Mouse (Mus musculus): Measurements from ENCODE around the gene Prkd1. TPM values are rescaled to one million over a fixed set of nuclear protein-coding genes. Genes with fewer than 3 reads are reported as not detected.
A peak's percentile ranks its signal among the peaks of the same experiment; 100 is the strongest.

The Prkd1 gene
- polyA plus RNA-seq, 1 experiment from 2014 or later, result 4.4 TPM

DNA sequence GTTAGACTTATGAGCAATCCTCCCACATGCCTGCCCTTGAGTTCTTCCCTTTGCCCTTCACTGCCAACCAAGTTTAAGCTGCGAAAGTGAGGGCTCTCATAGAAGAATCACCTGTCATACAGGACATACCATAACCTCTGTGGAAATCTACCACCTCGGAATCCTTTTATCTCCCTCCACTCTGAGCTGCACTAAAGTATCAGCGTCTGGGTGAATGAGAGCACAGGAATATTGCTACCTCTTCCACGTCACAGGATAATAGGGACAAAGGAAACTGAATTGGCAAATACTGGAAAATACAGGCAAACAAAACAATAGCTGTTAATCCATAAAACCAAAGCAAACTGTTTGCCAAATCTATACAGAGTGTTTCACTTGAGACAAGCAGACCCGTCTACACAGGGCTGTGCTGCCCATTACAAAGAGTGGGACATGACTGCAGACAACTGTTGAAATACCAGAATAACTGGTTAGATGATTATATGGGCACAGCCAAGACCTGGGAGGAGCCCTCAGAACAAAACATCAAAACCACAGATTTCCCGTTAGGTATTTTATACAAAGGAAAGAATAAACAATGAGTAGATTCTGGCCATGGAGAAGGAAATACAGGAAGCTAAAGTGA, 60.6 kb downstream of the Prkd1 start:
- Histone ChIP-seq H3K9me3 (ENCODE audit: control insufficient read depth, low read length) (no peaks in the 10 kb centered on the region), H3K4me1 (ENCODE audit: control insufficient read depth, insufficient read depth, low read length) (no peaks in the 10 kb centered on the region), H3K27ac (ENCODE audit: low read depth, low read length) (no peak overlapping the region), H3K36me3 (ENCODE audit: control insufficient read depth, insufficient read depth, low read length) (no peaks in the 10 kb centered on the region), H3K4me3 (ENCODE audit: low read depth, low read length) (no peak overlapping the region), H3K27me3 (ENCODE audit: control insufficient read depth, insufficient read depth, low read length) (no peaks in the 10 kb centered on the region), H3K9ac (ENCODE audit: low read length) (no peak overlapping the region), H3K4me2 (no peak overlapping the region)
- WGBS, result 85% methylated on average over 6 of the region's 6 CpGs
- no peak for DNase-seq (ENCODE audit: low spot score, missing footprints)
- no peak for ATAC-seq (ENCODE audit: low FRiP score)

DNA sequence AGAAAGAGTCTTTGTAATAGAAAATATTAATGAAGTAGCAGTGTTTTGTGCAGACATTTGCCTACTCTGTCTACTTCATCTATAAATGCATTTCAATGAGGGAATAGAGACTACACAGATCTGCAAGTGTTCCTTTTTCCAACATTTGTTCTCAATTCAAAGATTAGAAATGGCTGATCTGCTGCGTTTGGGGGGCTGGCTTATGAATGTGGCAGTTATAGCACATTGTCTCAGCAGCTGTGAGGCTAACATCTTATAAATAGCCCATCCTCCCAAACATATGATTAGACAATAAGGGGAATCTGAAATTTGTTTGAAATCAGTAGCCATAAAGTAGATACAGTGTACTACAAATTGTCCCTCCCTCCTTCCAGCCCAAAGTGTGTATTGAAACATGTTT, 83.7 kb downstream of the Prkd1 start:
- Histone ChIP-seq H3K27ac (ENCODE audit: low read depth, low read length) (no peak overlapping the region), H3K27me3 (ENCODE audit: control insufficient read depth, insufficient read depth, low read length) (no peaks in the 10 kb centered on the region), H3K4me1 (ENCODE audit: control insufficient read depth, insufficient read depth, low read length) (no peaks in the 10 kb centered on the region), H3K4me2 (no peak overlapping the region), H3K4me3 (ENCODE audit: low read depth, low read length) (no peak overlapping the region), H3K9ac (ENCODE audit: low read length) (no peak overlapping the region), H3K36me3 (ENCODE audit: control insufficient read depth, insufficient read depth, low read length) (no peaks in the 10 kb centered on the region), H3K9me3 (ENCODE audit: control insufficient read depth, low read length) (no peaks in the 10 kb centered on the region)
- no peak for DNase-seq (ENCODE audit: low spot score, missing footprints)
- no peak for ATAC-seq (ENCODE audit: low FRiP score)
- 81% methylated on average over 1 of the region's 1 CpGs for WGBS

DNA sequence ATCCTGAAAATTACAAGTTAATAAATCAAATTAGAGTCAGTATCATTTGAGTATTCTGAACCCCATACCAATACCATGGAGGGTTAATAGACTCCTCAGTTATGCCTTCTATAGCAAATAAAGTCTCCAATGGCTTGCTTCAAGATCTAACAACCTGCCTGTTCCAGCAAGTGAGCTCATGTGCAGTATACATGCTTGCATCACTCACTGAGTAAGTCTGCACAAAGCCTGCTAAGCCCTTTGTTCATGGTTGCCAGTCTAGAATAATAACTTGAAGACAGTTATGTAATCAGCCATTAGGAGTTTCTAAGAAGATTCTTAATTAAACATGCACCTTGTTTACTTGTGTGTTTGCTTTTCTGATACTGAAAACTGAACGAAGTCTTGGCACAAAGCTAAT, 88.4 kb downstream of the Prkd1 start:
- DNase-seq (ENCODE audit: low spot score, missing footprints) (peak; percentile 66), ATAC-seq (ENCODE audit: low FRiP score) (no peak)
- WGBS, result 80% methylated on average over 1 of the region's 1 CpGs
- H3K36me3 ChIP-seq (ENCODE audit: control insufficient read depth, insufficient read depth, low read length), result no peaks in the 10 kb centered on the region
- H3K4me1 ChIP-seq (ENCODE audit: control insufficient read depth, insufficient read depth, low read length), result no peaks in the 10 kb centered on the region
- H3K4me2 ChIP-seq, result no peak overlapping the region
- H3K27ac ChIP-seq (ENCODE audit: low read depth, low read length), result no peak overlapping the region
- H3K4me3 ChIP-seq (ENCODE audit: low read depth, low read length), result no peak overlapping the region
- H3K27me3 ChIP-seq (ENCODE audit: control insufficient read depth, insufficient read depth, low read length), result no peaks in the 10 kb centered on the region
- H3K9ac ChIP-seq (ENCODE audit: low read length), result no peak overlapping the region
- no peaks in the 10 kb centered on the region for H3K9me3 ChIP-seq (ENCODE audit: control insufficient read depth, low read length)

DNA sequence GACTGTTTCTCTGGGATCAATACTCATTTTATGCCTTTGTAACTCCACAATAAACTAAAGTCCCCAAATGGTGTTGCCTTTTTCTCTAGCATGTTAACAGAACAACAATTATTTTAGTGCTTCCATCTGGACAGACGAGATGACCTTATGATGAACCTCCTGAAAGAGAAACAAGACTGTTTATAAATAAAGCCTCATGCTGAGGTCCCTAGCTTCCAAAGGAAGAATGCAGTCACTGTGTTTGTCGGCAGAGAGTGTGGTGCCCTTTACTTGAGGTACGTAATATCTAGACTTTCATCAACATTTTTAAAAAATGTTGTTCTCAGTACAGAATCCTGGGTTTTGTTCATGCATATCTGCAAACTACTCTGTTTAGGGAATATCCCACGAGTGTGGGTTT, 90.7 kb downstream of the Prkd1 start:
- peak; percentile 47 for DNase-seq (ENCODE audit: low spot score, missing footprints)
- WGBS, result 74% methylated on average over 4 of the region's 4 CpGs
- H3K4me1 ChIP-seq (ENCODE audit: control insufficient read depth, insufficient read depth, low read length), result no peaks in the 10 kb centered on the region
- H3K27ac ChIP-seq (ENCODE audit: low read depth, low read length), result no peak overlapping the region
- no peak overlapping the region for H3K9ac ChIP-seq (ENCODE audit: low read length)
- no peak for ATAC-seq (ENCODE audit: low FRiP score)
- no peak overlapping the region for H3K4me2 ChIP-seq
- no peaks in the 10 kb centered on the region for H3K36me3 ChIP-seq (ENCODE audit: control insufficient read depth, insufficient read depth, low read length)
- no peaks in the 10 kb centered on the region for H3K27me3 ChIP-seq (ENCODE audit: control insufficient read depth, insufficient read depth, low read length)
- no peak overlapping the region for H3K4me3 ChIP-seq (ENCODE audit: low read depth, low read length)
- no peaks in the 10 kb centered on the region for H3K9me3 ChIP-seq (ENCODE audit: control insufficient read depth, low read length)

DNA sequence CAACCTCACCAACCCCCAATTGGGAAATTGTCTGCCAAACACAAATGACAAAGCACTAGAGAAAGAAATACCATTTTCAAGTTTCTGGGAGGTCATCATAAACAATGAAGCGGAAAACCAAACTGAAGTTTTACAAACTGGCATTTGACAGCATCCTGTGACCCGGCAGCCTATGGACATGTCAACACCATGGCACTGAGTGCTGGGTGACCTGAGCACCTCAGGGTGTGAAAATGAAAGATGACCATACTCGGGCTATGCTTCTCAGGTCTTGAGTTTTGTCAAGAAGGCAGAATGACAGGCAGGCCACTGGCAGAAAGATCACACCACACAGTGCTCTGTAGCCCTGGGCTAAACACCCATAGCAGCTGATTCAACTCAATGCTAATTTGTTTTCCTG, 94.7 kb downstream of the Prkd1 start:
- Histone ChIP-seq H3K27ac (ENCODE audit: low read depth, low read length) (no peak overlapping the region), H3K9me3 (ENCODE audit: control insufficient read depth, low read length) (no peaks in the 10 kb centered on the region), H3K4me3 (ENCODE audit: low read depth, low read length) (no peak overlapping the region), H3K4me2 (no peak overlapping the region), H3K9ac (ENCODE audit: low read length) (no peak overlapping the region), H3K27me3 (ENCODE audit: control insufficient read depth, insufficient read depth, low read length) (no peaks in the 10 kb centered on the region), H3K36me3 (ENCODE audit: control insufficient read depth, insufficient read depth, low read length) (no peaks in the 10 kb centered on the region), H3K4me1 (ENCODE audit: control insufficient read depth, insufficient read depth, low read length) (no peaks in the 10 kb centered on the region)
- WGBS, result 84% methylated on average over 3 of the region's 3 CpGs
- ATAC-seq (ENCODE audit: low FRiP score), result no peak
- no peak for DNase-seq (ENCODE audit: low spot score, missing footprints)

DNA sequence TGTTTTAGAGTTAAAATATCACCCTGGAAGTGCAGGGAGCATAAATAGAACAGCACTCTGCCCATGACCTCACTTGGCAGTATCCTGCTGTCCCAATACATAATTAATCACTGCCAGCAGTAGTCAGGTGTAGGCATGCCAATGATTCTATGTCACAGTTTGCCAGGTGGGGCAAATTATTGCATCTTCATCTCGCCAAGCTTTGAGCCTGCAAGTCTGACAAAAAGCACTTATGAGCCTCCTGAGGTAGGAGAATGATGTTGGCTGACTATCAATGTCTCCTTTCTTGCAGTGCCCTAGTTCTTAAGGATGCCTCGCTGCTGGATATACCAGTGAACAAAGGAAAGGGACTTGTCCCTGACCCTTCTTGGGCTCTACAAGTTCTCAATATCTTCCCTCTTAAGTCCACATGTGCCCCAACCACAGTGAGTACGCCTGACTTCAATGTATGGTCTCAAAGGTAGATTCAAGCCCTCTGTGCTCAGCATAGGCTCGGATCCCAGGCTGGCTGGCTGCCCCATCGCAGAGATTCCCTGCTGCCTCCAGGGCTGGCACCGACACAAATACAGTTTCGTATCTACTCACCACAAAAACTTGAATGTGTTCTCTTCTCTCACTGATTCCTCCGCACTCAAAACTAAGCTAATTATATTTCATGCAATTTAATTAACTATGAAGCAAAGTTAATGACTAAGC, 98.9 kb downstream of the Prkd1 start:
- H3K9ac ChIP-seq (ENCODE audit: low read length), result no peak overlapping the region
- H3K9me3 ChIP-seq (ENCODE audit: control insufficient read depth, low read length), result no peaks in the 10 kb centered on the region
- no peaks in the 10 kb centered on the region for H3K27me3 ChIP-seq (ENCODE audit: control insufficient read depth, insufficient read depth, low read length)
- no peaks in the 10 kb centered on the region for H3K36me3 ChIP-seq (ENCODE audit: control insufficient read depth, insufficient read depth, low read length)
- H3K27ac ChIP-seq (ENCODE audit: low read depth, low read length), result no peak overlapping the region
- peak; percentile 14 for DNase-seq (ENCODE audit: low spot score, missing footprints)
- 90% methylated on average over 8 of the region's 8 CpGs for WGBS
- no peak overlapping the region for H3K4me3 ChIP-seq (ENCODE audit: low read depth, low read length)
- ATAC-seq (ENCODE audit: low FRiP score), result no peak
- peaks cover 4% of the 10 kb centered on the region; the same call in 1 of the 2 replicates for H3K4me1 ChIP-seq (ENCODE audit: control insufficient read depth, insufficient read depth, low read length)
- no peak overlapping the region for H3K4me2 ChIP-seq

DNA sequence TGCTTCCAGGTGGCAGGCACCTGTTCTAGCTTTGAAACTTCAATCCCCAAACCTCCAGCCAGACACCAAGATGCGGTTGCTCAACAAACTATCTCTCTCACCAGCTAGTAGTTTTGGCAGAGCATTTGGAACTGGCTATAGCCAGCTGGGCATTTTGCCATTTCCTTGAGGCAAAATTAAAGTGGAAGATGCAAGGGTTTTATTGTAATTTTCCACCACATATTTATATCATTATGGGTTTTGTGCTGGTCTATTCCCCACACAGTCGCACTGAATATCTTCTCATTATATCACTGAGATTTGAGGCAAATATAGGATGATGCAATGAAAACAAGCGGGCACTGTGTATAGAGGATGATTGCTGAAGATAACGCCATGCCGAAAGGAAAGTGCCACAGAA, 102.5 kb downstream of the Prkd1 start:
- no peak overlapping the region for H3K27ac ChIP-seq (ENCODE audit: low read depth, low read length)
- ATAC-seq (ENCODE audit: low FRiP score) (no peak), DNase-seq (ENCODE audit: low spot score, missing footprints) (no peak)
- H3K9me3 ChIP-seq (ENCODE audit: control insufficient read depth, low read length), result no peaks in the 10 kb centered on the region
- no peak overlapping the region for H3K4me2 ChIP-seq
- WGBS, result 91% methylated on average over 5 of the region's 5 CpGs
- peaks cover 11% of the 10 kb centered on the region; the same call in 1 of the 2 replicates for H3K4me1 ChIP-seq (ENCODE audit: control insufficient read depth, insufficient read depth, low read length)
- H3K9ac ChIP-seq (ENCODE audit: low read length), result no peak overlapping the region
- no peak overlapping the region for H3K4me3 ChIP-seq (ENCODE audit: low read depth, low read length)
- no peaks in the 10 kb centered on the region for H3K27me3 ChIP-seq (ENCODE audit: control insufficient read depth, insufficient read depth, low read length)
- H3K36me3 ChIP-seq (ENCODE audit: control insufficient read depth, insufficient read depth, low read length), result no peaks in the 10 kb centered on the region

DNA sequence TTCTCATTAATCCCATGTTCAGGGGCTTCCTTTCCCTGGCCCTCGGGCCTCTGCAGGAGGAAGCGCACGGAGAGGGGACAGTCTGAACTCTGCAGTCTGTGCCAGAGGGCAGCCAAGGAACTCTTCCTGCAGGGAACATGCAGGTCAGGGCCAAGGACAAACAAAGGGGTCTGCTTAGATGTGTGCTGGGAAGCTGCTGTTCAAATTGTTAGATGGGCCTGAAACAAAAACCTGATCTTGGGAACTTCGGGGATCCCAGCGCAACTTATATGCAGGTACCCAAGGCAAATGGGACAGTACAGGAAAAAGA, 103.3 kb downstream of the Prkd1 start:
- ATAC-seq (ENCODE audit: low FRiP score) (peak; percentile 55; the same call in 1 of the 2 replicates), DNase-seq (ENCODE audit: low spot score, missing footprints) (peak; percentile 85)
- Histone ChIP-seq H3K9me3 (ENCODE audit: control insufficient read depth, low read length) (no peaks in the 10 kb centered on the region), H3K4me1 (ENCODE audit: control insufficient read depth, insufficient read depth, low read length) (peaks cover 11% of the 10 kb centered on the region; the same call in 1 of the 2 replicates), H3K4me3 (ENCODE audit: low read depth, low read length) (no peak overlapping the region), H3K27ac (ENCODE audit: low read depth, low read length) (no peak overlapping the region), H3K36me3 (ENCODE audit: control insufficient read depth, insufficient read depth, low read length) (no peaks in the 10 kb centered on the region), H3K9ac (ENCODE audit: low read length) (no peak overlapping the region), H3K4me2 (no peak overlapping the region), H3K27me3 (ENCODE audit: control insufficient read depth, insufficient read depth, low read length) (no peaks in the 10 kb centered on the region)
- 51% methylated on average over 5 of the region's 5 CpGs for WGBS

DNA sequence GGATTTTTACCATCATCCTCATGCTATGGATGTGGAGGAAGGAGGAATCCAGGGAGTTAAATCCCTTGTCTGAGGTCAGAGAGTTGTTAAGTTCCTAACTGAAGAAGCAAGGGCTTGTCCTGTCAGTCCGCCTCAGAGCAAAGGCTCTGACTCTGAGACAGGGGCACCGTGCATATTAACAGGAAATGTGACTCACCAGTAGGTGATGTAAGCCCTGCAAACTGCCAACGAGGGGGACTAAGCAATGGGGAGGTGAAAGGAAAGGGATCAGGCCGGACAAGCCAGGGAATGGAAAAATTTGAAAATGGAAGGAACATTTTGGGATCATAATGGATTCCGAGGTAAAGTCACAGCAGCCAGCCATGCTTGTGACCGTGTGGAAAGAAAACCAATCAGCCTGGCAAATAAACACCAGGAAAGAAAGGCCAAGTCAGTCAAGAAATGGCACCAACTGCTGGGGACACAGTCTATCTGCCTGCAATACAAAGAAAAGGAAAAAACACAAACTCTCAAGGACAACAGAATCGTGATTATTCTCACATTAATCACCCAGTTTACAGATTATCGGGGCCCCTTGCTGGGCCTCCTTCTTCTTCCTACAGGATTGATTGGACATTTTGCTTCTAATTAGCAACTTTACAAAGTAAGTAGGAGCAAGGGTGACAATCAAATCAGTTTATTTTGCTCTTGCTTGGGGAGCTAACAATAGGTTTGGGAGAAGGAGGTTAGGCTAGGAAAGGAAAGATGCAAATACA, 103.9 kb downstream of the Prkd1 start:
- Histone ChIP-seq H3K4me2 (no peak overlapping the region), H3K4me3 (ENCODE audit: low read depth, low read length) (no peak overlapping the region), H3K9me3 (ENCODE audit: control insufficient read depth, low read length) (no peaks in the 10 kb centered on the region), H3K27ac (ENCODE audit: low read depth, low read length) (no peak overlapping the region), H3K36me3 (ENCODE audit: control insufficient read depth, insufficient read depth, low read length) (no peaks in the 10 kb centered on the region), H3K4me1 (ENCODE audit: control insufficient read depth, insufficient read depth, low read length) (peaks cover 11% of the 10 kb centered on the region; the same call in 1 of the 2 replicates), H3K9ac (ENCODE audit: low read length) (no peak overlapping the region), H3K27me3 (ENCODE audit: control insufficient read depth, insufficient read depth, low read length) (no peaks in the 10 kb centered on the region)
- DNase-seq (ENCODE audit: low spot score, missing footprints), result peak; percentile 84
- no peak; the same call in 1 of the 2 replicates for ATAC-seq (ENCODE audit: low FRiP score)
- 44% methylated on average over 8 of the region's 8 CpGs for WGBS
